Mouse (Mus musculus): Measurements from ENCODE around the gene Ppy.

DNA sequence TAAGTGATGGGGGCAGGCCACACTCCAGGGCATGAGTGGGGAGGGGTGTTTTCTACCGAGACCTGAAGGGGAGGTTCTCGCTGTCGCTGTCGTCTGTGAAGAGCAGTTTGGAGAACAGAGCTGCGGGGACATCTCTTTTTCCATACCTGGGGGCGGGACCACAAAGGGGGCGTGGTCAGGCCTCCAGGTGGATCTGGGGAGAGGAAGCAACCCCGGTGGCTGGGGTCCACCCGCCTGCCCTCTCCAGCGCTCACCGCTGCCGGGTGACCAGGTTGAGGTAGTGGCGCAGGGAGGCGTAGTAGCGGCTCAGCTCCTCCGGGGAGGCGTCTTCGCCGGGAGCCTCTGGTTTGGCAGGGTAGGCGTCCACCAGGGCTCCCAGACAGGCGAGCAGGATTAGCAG is 5.8 kb upstream of the Ppy start:
- TF ChIP-seq POLR2A (IDR thresholded peaks at IDR 0.05; ENCODE audit: insufficient read length, low read depth): no peak
- no peak for TF ChIP-seq CEBPB (IDR thresholded peaks at IDR 0.05; ENCODE audit: insufficient read depth, poor library complexity, severe bottlenecking)
- TF ChIP-seq TCF3 (IDR thresholded peaks at IDR 0.05; ENCODE audit: insufficient read length, low read depth): no peak
- TF ChIP-seq USF1 (IDR thresholded peaks at IDR 0.05; ENCODE audit: low read depth): no peak
- no peak for TF ChIP-seq MAX (IDR thresholded peaks at IDR 0.05; ENCODE audit: low read depth)
- no peak for TF ChIP-seq E2F4 (IDR thresholded peaks at IDR 0.05; ENCODE audit: insufficient read depth)

Data from myocyte (in vitro differentiated cells).